Mouse (Mus musculus): ENCODE results near the gene Ube2m.

DNA sequence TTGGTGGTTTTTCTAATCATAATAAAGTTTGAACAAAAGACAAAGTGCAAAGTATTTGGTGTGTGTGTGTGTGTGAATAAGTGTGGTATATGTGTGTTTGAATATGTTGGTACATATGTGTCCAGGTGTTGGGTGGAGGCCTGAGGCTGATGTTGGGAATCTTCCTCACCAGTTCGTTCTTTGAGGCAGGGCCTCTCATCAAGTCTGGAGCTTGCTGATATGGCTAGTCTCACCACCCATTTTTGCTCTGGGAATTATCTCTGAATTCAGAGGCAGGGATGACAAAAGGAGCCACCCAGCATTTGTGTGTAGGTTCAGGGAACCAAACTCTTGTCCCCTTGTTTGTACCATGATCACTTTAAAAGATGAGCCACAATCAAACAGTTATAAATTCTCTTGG, 52.4 kb downstream of the Ube2m start:
- TF ChIP-seq EP300 (IDR thresholded peaks at IDR 0.05; ENCODE audit: insufficient read depth, low read depth, low read length) (no peak), CTCF (IDR thresholded peaks at IDR 0.05; ENCODE audit: low read depth, low read length) (no peak), POLR2A (IDR thresholded peaks at IDR 0.05; ENCODE audit: insufficient read depth, low read length) (no peak)

Data from ES-Bruce4 (cell line).